Mouse (Mus musculus) heart, adult 2 months (tissue): Measurements from ENCODE around the gene Krtap2-4. TPM values are rescaled to one million over a fixed set of nuclear protein-coding genes. Genes with fewer than 3 reads are reported as not detected.
"Not testable (repeated sequence)": the region's sequence is repeated elsewhere in the genome, so short reads cannot be mapped to it uniquely, and the experiment has no call there.

Source experiments
- DNase-seq, 2 experiments: peaks; one replicate each; pipeline ENCODE4 v3.0.0; 2021
- H3K27ac ChIP-seq: fragments of 200-600 bp; 2 replicates; pipeline ENCODE4 v1.8.1; 2022
- H3K27me3 ChIP-seq: fragments of 200-500 bp; 2 replicates; pipeline ENCODE4 v1.6.1; 2012; ENCODE audit warnings: mild to moderate bottlenecking, low read length, inconsistent platforms, mixed read lengths; ENCODE audit not compliant: control insufficient read depth, insufficient read depth
- H3K36me3 ChIP-seq: fragments of 200-500 bp; 2 replicates; pipeline ENCODE4 v1.6.1; 2012; ENCODE audit warnings: low read length, inconsistent platforms; ENCODE audit not compliant: control insufficient read depth, insufficient read depth
- H3K4me1 ChIP-seq: fragments of 200-500 bp; 2 replicates; pipeline ENCODE4 v1.6.1; 2011; ENCODE audit warnings: low read length; ENCODE audit not compliant: control insufficient read depth, insufficient read depth
- H3K4me3 ChIP-seq: fragments of 200-600 bp; 2 replicates; pipeline ENCODE4 v1.8.1; 2022
- H3K79me2 ChIP-seq: fragments of 200-500 bp; replicated peaks from 2 replicates; pipeline ENCODE4 v1.6.1; 2012; ENCODE audit warnings: mild to moderate bottlenecking, inconsistent platforms, low read length, moderate library complexity, mixed read lengths; ENCODE audit not compliant: control insufficient read depth, insufficient read depth
- H3K9ac ChIP-seq: fragments of 200-500 bp; 2 replicates; pipeline ENCODE4 v1.6.1; 2012; ENCODE audit warnings: low read depth, mild to moderate bottlenecking, control low read depth, inconsistent platforms, low read length, mixed read lengths
- CTCF ChIP-seq: fragments of 200-600 bp; IDR thresholded peaks from 2 replicates; pipeline ENCODE4 v1.8.1; 2022; ENCODE audit warnings: antibody characterized with exemption, mild to moderate bottlenecking, moderate library complexity
- EP300 ChIP-seq: fragments of 200-500 bp; IDR thresholded peaks from 2 replicates; pipeline ENCODE4 v1.6.1; 2011; ENCODE audit warnings: low read depth, low read length, control low read depth; ENCODE audit not compliant: insufficient read depth
- POLR2A ChIP-seq: fragments of 200-500 bp; IDR thresholded peaks from 2 replicates; pipeline ENCODE4 v1.6.1; 2011; ENCODE audit warnings: mild to moderate bottlenecking, low read depth, low read length, control low read depth; ENCODE audit not compliant: insufficient read depth
- WGBS: fragments of 180-500 bp; shearing (Covaris S2); methylation state at CpG from one replicate; pipeline ENCODE4 v1.1.7; 2018; 5-methylcytosine and 5-hydroxymethylcytosine counted together
- intact Hi-C: fragments of 180-260 bp; cut with DNase I; formaldehyde crosslinking; loops from one replicate; pipeline ENCODE4 v1.15.1; 2025
- long read RNA-seq: library from polyadenylated mRNA; stranded (forward); transcript quantifications from one replicate; pipeline ENCODE4 v2.0.0, GENCODE M21; 2021
- polyA plus RNA-seq: library from polyadenylated mRNA; depleted of rRNA; stranded (reverse); fragments of >200 nt; gene quantifications from 2 replicates; pipeline ENCODE4 v1.2.3, GENCODE M21; 2012; rRNA removed
- total RNA-seq, 2 experiments: library from RNA; stranded (reverse); gene quantifications; 2 replicates each; pipeline ENCODE4 v1.2.3; 2021

Krtap2-4 gene
- total RNA-seq (not detected), polyA plus RNA-seq (not detected in 2 replicates)
- long read RNA-seq, result 0 reads

DNA sequence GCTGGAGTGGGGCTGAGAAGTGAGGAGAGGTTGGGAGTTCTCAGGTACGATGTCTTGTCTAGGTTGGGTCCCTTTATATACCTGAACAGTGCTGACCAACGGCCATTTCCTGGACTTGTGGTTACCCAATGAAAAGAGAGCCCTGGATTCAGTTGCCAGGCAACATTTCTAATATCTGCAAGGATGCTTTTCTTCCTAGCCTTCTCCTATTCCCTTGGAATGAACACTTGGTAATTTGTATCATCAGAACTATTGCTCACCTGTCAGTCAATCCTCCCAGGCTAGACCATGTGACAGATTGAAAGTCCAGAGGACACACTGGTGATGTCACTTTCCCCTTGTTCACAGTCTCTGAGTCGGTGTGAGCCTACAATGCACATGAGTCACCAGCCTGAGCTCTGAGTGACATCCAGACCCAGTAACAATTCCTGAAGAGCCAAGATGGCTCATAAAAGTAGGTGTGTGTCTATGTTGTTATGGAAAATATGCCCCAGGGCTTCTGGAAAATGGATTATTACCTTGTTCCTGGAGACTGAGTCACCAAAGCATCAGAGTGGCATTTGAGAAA is at the start of gene Krtap2-4:
TSS of gene Krtap2-4 (minus strand) at position 51 of the 568 bp plus-strand sequence.
- H3K79me2 ChIP-seq, result no peaks in the 10 kb centered on the region
- no peak within 1 kb of the TSS for H3K9ac ChIP-seq
- intact Hi-C loops, result no loop called here
- no peak for TF ChIP-seq CTCF
- no peak for TF ChIP-seq POLR2A
- no peak for TF ChIP-seq EP300
- no peaks in the 10 kb centered on the region for H3K4me1 ChIP-seq
- H3K27ac ChIP-seq, result no peak within 1 kb of the TSS
- H3K36me3 ChIP-seq, result no peaks in the 10 kb centered on the region
- WGBS, result 65% methylated on average over 3 of the region's 3 CpGs
- H3K27me3 ChIP-seq, result no peaks in the 10 kb centered on the region
- DNase-seq, result no peak
- H3K4me3 ChIP-seq, result no peak within 1 kb of the TSS

DNA sequence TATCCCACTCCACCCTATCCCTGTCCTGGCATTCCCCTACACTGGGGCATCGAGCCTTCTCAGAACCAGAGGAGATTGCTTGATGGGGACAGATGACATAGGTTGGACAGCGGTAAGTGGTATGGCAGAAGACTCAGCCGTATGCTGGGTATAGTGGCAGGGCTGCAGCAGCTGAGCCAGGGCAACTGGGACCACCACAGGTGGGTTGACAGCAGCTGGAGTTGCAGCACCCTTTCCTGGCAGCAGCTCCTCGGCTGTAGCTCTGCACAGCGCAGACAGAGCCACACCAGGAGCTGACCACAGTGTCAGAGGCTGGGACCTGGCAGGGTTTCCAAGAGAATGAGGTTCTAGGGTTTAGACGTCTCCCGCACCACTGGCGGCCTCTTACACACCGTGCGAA is 48.2 kb upstream of the Krtap2-4 start:
- no peak for DNase-seq
- H3K9ac ChIP-seq, result no peak overlapping the region
- 80% methylated on average over 10 of the region's 10 CpGs for WGBS
- no peaks in the 10 kb centered on the region for H3K79me2 ChIP-seq
- no peak for TF ChIP-seq POLR2A
- no peak for TF ChIP-seq CTCF
- H3K27me3 ChIP-seq, result 0 out of 2 replicates have a peak, but pooled peaks cover 3% of the 10 kb centered on the region
- intact Hi-C loops, result no loop called here
- H3K4me3 ChIP-seq, result no peak overlapping the region
- H3K27ac ChIP-seq, result no peak overlapping the region
- H3K4me1 ChIP-seq, result no peaks in the 10 kb centered on the region
- H3K36me3 ChIP-seq, result no peaks in the 10 kb centered on the region

- no peak for TF ChIP-seq CTCF
- Histone ChIP-seq H3K9ac (no peak overlapping the region), H3K27ac (no peak overlapping the region), H3K4me1 (no peaks in the 10 kb centered on the region), H3K79me2 (no peaks in the 10 kb centered on the region), H3K36me3 (no peaks in the 10 kb centered on the region), H3K27me3 (0 out of 2 replicates have a peak, but pooled peaks cover 3% of the 10 kb centered on the region), H3K4me3 (no peak overlapping the region)
- intact Hi-C loops, result no loop called here
- WGBS, result 59% methylated on average over 4 of the region's 4 CpGs
- DNase-seq, result no peak
Observed at GRCm38 (mm10) chr11:99659256-99659655, 44.6 kb upstream of the Krtap2-4 start.

DNA sequence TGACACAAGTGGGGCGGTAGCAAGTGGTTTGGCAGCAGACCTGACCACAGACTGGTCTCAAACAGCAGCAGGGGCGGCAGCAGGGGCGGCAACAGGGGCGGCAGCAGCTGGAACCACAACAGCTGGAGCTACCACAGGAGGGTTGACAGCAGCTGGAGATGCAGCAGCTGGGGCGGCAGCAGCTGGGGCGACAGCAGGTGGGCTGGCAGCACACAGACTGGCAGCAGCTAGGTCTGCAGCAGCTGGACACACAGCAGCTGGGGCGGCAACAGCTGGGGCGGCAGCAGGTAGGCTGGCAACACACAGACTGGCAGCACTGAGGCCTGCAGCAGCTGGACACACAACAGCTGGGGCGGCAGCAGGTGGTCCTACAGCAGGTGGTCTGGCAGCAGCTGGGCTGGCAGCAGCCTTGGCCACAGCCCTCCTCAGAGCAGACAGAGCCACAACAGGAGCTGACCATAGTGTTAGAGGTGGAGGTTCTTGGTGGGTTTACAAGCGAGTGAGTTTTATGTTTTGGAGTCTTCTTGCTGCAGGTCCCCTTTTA is 43.9 kb upstream of the Krtap2-4 start, which contains the start of gene Gm11563:
TSS of gene Gm11563 (minus strand) at position 494 of the 544 bp plus-strand sequence.
- H3K27ac ChIP-seq, intact Hi-C loops, H3K79me2 ChIP-seq, H3K36me3 ChIP-seq, H3K4me3 ChIP-seq, DNase-seq, H3K27me3 ChIP-seq, H3K9ac ChIP-seq, H3K4me1 ChIP-seq: not testable (repeated sequence)
- 69% methylated on average over 10 of the region's 10 CpGs for WGBS

GRCm38 (mm10) chr11:99657051-99657450 is 42.4 kb upstream of the Krtap2-4 start:
- TF ChIP-seq POLR2A (no peak), CTCF (no peak), EP300 (no peak)
- Histone ChIP-seq H3K4me1 (no peaks in the 10 kb centered on the region), H3K27me3 (0 out of 2 replicates have a peak, but pooled peaks cover 3% of the 10 kb centered on the region), H3K79me2 (no peaks in the 10 kb centered on the region), H3K9ac (no peak overlapping the region), H3K36me3 (no peaks in the 10 kb centered on the region), H3K27ac (no peak overlapping the region), H3K4me3 (no peak overlapping the region)
- intact Hi-C loops, result no loop called here
- DNase-seq, result no peak
- WGBS, result 58% methylated on average over 5 of the region's 5 CpGs

DNA sequence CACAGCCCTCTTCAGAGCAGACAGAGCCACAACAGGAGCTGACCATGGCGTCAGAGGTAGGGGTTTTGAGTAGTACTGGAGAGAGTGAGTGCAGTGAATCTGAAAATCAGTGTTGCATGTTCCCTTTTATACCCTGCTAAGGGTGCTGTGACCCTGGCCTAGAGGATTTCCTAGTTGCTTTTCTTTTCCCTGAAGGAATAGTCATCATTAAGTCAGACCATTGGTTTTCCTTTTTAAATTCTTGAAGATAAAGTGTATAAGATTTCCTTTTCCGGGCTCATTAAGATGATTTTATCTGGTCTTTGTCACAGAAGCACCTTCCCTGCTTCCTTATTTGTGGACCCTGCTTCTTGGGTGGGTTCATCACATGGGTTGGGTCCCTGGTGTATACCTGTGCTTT is 35.5 kb upstream of the Krtap2-4 start, which contains the start of gene Gm11555:
TSS of gene Gm11555 (minus strand) at position 101 of the 400 bp plus-strand sequence.
- intact Hi-C loops, result no loop called here
- 59% methylated on average over 2 of the region's 2 CpGs for WGBS
- Histone ChIP-seq H3K27me3 (no peaks in the 10 kb centered on the region), H3K9ac (no peak within 1 kb of the TSS), H3K36me3 (no peaks in the 10 kb centered on the region), H3K4me1 (no peaks in the 10 kb centered on the region), H3K4me3 (no peak within 1 kb of the TSS), H3K27ac (no peak within 1 kb of the TSS), H3K79me2 (no peaks in the 10 kb centered on the region)
- TF ChIP-seq POLR2A, result no peak
- TF ChIP-seq CTCF, result no peak
- TF ChIP-seq EP300, result no peak
- DNase-seq, result no peak
